Mouse (Mus musculus) intestine, embryonic 16.5 days (tissue): Measurements from ENCODE around the gene Tmem54. TPM values are rescaled to one million over a fixed set of nuclear protein-coding genes. Genes with fewer than 3 reads are reported as not detected.

Experiments used
- ATAC-seq: fragments of 200-750 bp; cut with Nextera tagmentation; 2 replicates; pipeline ENCODE4 v1.8.0; 2017; ENCODE audit warnings: moderate TSS enrichment, moderate library complexity
- H3K27ac ChIP-seq: fragments of 300-500 bp; sonication (generic); 2 replicates; pipeline ENCODE4 v1.5.1; 2014; ENCODE audit warnings: mild to moderate bottlenecking, low read length
- H3K27me3 ChIP-seq: fragments of 300-500 bp; sonication (generic); replicated peaks from 2 replicates; pipeline ENCODE4 v1.6.1; 2014; ENCODE audit warnings: low read length, control low read depth, mixed read lengths; ENCODE audit not compliant: control insufficient read depth, insufficient read depth
- H3K36me3 ChIP-seq: fragments of 300-500 bp; sonication (generic); 2 replicates; pipeline ENCODE4 v1.6.1; 2014; ENCODE audit warnings: low read length, control low read depth; ENCODE audit not compliant: control insufficient read depth, insufficient read depth
- H3K4me1 ChIP-seq: fragments of 300-500 bp; sonication (generic); 2 replicates; pipeline ENCODE4 v1.6.1; 2014; ENCODE audit warnings: low read length, control low read depth, mixed read lengths; ENCODE audit not compliant: control insufficient read depth, insufficient read depth
- H3K4me2 ChIP-seq: fragments of 300-500 bp; sonication (generic); 2 replicates; pipeline ENCODE4 v1.6.1; 2014; ENCODE audit warnings: low read depth, low read length, control low read depth
- H3K4me3 ChIP-seq: fragments of 300-500 bp; sonication (generic); 2 replicates; pipeline ENCODE4 v1.5.1; 2014; ENCODE audit warnings: mild to moderate bottlenecking, low read length
- H3K9ac ChIP-seq: fragments of 300-500 bp; sonication (generic); 2 replicates; pipeline ENCODE4 v1.6.1; 2014; ENCODE audit warnings: low read depth, low read length
- H3K9me3 ChIP-seq: fragments of 300-500 bp; sonication (generic); 2 replicates; pipeline ENCODE4 v1.6.1; 2016; ENCODE audit warnings: low read length, control low read depth; ENCODE audit not compliant: control insufficient read depth
- WGBS: fragments of 180-500 bp; shearing (Covaris S2); extraction: QIAGEN DNeasy Blood & Tissue Kit; methylation state at CpG from one replicate; pipeline ENCODE4 v1.1.7; 2014; 5-methylcytosine and 5-hydroxymethylcytosine counted together
- polyA plus RNA-seq: library from polyadenylated mRNA; unstranded; fragments of >200 nt; fragmentation: Nextera tagmentation; extraction: Ambion mirVana; gene quantifications from 2 replicates; pipeline ENCODE4 v1.2.1, GENCODE M21; 2015

Tmem54 gene
- polyA plus RNA-seq, 1 experiment from 2014 or later = 159 TPM

DNA sequence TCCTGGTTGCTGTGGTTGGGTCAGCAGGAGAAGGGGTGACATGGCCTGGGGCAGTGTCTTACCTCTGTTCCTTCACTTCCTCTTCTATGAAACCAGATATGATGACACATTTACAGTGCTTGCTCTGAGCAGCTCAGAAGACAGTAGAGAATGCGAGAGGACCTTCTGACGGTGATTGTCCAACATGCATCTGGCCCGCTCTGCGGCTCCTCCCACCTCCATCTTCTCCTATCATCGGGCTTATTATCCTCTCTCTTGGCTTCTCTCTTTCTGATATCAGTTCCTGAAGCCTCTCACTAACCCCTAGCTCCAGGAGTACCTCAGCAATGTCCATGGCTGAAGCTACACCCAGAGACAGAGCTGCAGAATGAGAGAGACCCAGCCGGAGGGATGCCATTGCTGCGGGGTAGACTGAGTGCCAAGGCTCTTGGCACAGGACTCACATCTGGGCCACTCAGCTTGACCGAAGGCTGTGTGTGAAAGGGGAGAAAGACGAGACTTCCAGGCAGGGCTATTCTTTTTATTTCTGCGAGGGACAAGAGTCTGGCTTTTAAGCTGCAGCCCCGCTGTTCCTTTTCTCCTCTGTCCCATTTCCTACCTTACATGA is 37.2 kb downstream of the Tmem54 start:
- Histone ChIP-seq H3K27ac (no peak overlapping the region), H3K4me1 (peaks cover 7% of the 10 kb centered on the region), H3K4me3 (no peak overlapping the region), H3K36me3 (no peaks in the 10 kb centered on the region), H3K27me3 (peaks cover 4% of the 10 kb centered on the region; the same call in 1 of the 2 replicates), H3K9ac (no peak overlapping the region), H3K9me3 (no peaks in the 10 kb centered on the region), H3K4me2 (no peak overlapping the region)
- 88% methylated on average over 11 of the region's 11 CpGs for WGBS
- no peak for ATAC-seq

DNA sequence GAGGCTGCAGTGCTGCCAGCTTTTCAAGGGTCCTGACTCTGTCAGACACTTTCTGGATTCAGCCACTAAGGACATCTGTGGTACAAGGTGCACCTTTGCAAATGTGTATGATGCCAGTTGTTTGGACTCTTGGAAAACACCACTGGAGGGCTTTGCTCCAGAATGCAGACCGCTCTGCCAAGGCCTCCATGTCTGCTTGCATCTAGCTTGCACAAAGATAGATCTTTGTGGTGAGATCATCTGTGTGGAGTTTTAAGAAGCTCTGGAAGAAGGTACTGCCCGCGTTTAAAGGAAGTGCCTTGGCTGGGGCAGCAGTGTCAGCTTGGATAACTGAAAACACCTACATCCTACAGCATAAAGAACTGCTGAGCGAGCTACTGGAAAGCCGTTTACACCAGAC is 38.2 kb downstream of the Tmem54 start:
- Histone ChIP-seq H3K4me3 (no peak overlapping the region), H3K4me1 (peaks cover 7% of the 10 kb centered on the region), H3K27me3 (peaks cover 2% of the 10 kb centered on the region; the same call in 1 of the 2 replicates), H3K9ac (no peak overlapping the region), H3K36me3 (no peaks in the 10 kb centered on the region), H3K4me2 (no peak overlapping the region), H3K27ac (no peak overlapping the region), H3K9me3 (no peaks in the 10 kb centered on the region)
- 81% methylated on average over 5 of the region's 5 CpGs for WGBS
- no peak for ATAC-seq

DNA sequence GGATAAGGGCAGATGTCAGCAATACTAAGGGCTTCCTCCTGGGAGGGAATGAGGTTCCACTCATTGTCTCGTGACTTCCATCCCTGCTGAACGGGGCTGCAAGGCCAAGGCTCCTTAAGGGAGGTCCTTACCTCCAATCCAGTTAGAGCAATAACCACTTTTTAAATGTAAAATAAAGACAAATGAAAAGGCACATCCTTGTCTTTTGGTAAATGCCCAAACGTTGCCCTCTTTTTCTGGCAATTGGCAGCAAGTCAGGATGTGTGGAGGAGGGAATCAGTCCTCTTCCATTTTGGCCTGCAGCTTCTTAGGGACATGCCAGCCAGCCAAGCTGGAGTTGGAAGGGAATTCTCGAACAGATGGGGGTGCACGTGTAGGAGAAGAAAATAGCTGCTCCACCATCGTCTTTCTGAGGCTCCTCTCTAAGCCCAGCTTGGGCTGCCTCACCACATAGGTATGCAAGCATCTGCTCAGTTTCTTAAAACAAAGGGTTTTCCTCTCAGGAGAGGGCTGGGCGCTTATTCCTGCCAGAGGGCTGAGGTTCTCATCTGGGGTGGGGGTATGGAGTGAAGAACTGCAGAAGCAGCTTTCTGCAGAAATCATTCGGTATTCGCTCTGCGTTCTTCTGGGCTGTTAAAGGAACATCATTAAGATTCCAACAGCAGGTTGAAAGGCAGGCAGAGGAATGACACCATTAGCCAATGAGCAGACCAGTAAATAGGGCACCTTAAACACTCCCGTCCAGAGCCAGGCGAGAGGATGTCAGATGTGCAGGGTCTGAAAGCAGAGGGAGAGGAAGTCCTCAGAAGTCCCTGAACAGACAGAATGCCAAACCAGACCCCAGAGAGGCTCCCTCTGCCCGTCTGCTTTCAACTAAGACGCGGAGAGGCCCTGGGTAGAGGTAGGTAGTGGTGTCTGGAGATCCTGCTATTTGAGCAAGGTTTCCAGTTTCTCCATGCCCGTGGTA is 39.3 kb downstream of the Tmem54 start:
- Histone ChIP-seq H3K36me3 (no peaks in the 10 kb centered on the region), H3K27me3 (no peaks in the 10 kb centered on the region), H3K4me1 (peaks cover 7% of the 10 kb centered on the region), H3K4me3 (no peak overlapping the region), H3K9me3 (no peaks in the 10 kb centered on the region), H3K4me2 (no peak overlapping the region), H3K27ac (peak overlapping the region; percentile 43), H3K9ac (no peak overlapping the region)
- WGBS = 53% methylated on average over 16 of the region's 16 CpGs
- ATAC-seq = peak; percentile 49; the same call in 1 of the 2 replicates

DNA sequence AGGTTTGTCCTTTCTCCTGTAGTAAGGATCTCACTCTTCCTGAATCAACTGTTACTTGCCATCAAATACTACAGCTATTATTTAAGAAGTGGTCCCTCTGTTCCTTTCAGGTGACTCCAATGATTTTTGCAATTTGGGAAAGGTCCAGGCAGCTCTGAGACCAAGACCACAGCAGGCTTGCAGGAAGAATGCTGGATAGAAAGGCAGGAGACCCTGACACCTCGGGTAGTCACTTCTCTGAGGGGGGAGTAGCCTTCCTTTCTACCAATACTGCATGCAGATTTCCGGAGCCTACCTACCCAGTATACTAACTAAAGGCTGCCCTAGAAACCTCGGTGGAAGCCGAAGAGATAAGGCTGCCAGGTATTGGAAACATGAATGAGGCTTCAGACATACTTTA is 40.1 kb downstream of the Tmem54 start:
- H3K4me1 ChIP-seq = peaks cover 7% of the 10 kb centered on the region
- no peaks in the 10 kb centered on the region for H3K27me3 ChIP-seq
- H3K36me3 ChIP-seq = no peaks in the 10 kb centered on the region
- 39% methylated on average over 4 of the region's 4 CpGs for WGBS
- no peak overlapping the region for H3K4me3 ChIP-seq
- no peak overlapping the region for H3K9ac ChIP-seq
- no peak for ATAC-seq
- no peaks in the 10 kb centered on the region for H3K9me3 ChIP-seq
- H3K4me2 ChIP-seq = no peak overlapping the region
- peak overlapping the region; percentile 42; the same call in 1 of the 2 replicates for H3K27ac ChIP-seq

DNA sequence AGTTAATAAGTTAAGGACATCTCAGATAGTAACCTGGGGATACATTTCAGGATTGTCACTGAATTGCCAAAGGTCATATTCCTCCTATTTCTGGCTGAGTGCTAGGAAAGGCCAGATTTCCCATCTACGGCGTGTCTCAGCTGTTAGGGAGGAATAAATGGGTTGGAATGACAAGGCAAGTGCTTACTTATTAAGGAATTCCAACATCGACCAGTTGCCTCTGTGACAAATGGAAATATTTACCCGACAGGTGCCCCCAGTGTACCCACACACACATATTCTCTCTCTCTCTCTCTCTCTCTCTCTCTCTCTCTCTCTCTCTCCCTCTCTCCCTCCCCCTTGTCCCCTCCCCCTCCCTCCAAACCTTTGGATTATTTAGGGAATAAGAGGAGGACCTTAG is 40.6 kb downstream of the Tmem54 start:
- Histone ChIP-seq H3K9ac (no peak overlapping the region), H3K36me3 (no peaks in the 10 kb centered on the region), H3K27ac (no peak overlapping the region), H3K4me2 (no peak overlapping the region), H3K9me3 (no peaks in the 10 kb centered on the region), H3K4me3 (no peak overlapping the region), H3K4me1 (peaks cover 7% of the 10 kb centered on the region), H3K27me3 (no peaks in the 10 kb centered on the region)
- no peak for ATAC-seq
- 51% methylated on average over 4 of the region's 4 CpGs for WGBS

DNA sequence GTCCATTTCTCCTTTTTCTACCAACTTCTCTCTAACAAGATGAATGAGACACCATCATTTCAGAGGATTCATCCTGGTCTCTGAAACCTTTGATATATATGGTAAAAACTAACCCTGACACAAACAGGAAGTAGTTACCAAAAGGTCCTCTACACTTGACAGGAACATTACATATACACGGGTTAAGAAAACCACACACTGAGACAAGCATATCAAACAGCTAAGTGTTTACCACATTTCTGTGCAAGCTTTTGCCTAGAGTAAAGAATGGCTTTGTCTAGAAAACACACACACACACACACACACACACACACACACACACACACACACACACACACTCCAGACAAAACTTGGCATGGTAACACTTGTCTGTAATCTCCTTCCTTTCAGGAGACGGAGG is 41.0 kb downstream of the Tmem54 start:
- no peak overlapping the region for H3K4me3 ChIP-seq
- H3K27me3 ChIP-seq = no peaks in the 10 kb centered on the region
- H3K4me2 ChIP-seq = no peak overlapping the region
- no peak for ATAC-seq
- no peaks in the 10 kb centered on the region for H3K9me3 ChIP-seq
- H3K27ac ChIP-seq = no peak overlapping the region
- H3K9ac ChIP-seq = no peak overlapping the region
- 54% methylated on average over 2 of the region's 2 CpGs for WGBS
- 0 out of 2 replicates have a peak, but pooled peaks cover under 1% of the 10 kb centered on the region for H3K36me3 ChIP-seq
- peaks cover 7% of the 10 kb centered on the region for H3K4me1 ChIP-seq

DNA sequence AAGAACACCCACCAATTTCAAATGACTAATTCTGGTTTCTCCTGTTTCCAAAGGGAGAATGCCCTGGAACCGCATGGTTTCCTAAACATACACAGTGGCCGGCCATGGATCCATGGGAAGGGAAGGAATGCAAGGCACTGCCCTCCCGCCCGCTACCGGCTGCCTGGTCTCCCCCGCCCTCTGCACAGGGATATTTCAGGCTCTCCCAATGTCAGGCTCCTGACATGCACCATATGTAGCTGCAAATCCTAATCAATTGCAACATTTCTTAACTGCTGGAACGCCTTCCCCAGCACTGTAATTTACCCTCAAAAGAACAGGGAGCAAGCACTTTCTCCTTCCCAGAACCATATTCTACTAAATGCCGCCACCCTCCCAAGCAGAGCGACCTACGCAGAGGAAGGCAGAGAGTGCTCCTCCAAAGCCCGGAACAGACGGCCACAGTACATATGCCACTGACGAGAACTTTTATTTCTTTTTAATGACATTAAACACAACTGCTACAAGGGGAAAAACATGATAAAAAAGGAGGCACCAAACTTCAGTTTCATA is 42.3 kb downstream of the Tmem54 start:
- H3K36me3 ChIP-seq = 0 out of 2 replicates have a peak, but pooled peaks cover 3% of the 10 kb centered on the region
- no peaks in the 10 kb centered on the region for H3K9me3 ChIP-seq
- H3K9ac ChIP-seq = no peak overlapping the region
- 77% methylated on average over 13 of the region's 13 CpGs for WGBS
- no peaks in the 10 kb centered on the region for H3K27me3 ChIP-seq
- H3K27ac ChIP-seq = no peak overlapping the region
- ATAC-seq = no peak
- no peak overlapping the region for H3K4me2 ChIP-seq
- H3K4me3 ChIP-seq = no peak overlapping the region
- H3K4me1 ChIP-seq = peaks cover 6% of the 10 kb centered on the region; the same call in 1 of the 2 replicates

DNA sequence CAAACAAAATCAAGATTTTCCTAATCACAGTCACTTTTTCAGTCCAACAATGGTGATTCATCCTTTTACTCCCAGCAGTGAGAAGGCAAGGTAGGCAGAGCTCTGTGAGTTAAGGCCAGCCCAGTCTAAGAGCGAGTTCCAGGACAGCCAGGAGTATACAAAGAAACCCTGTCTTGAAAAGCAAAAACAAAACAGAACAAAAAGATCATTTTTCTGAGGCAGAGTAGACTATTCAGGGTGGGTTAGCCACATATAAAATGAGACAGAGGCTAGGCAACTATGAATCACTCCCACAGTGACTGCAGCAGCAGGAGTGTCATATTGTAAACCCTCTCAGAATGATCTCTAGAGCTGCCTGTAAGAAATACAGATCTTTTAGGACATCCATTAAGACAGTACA is 44.0 kb downstream of the Tmem54 start:
- 74% methylated on average over 1 of the region's 1 CpGs for WGBS
- H3K4me1 ChIP-seq = peaks cover 6% of the 10 kb centered on the region; the same call in 1 of the 2 replicates
- no peak overlapping the region for H3K4me3 ChIP-seq
- ATAC-seq = no peak
- H3K9ac ChIP-seq = no peak overlapping the region
- H3K27me3 ChIP-seq = no peaks in the 10 kb centered on the region
- H3K36me3 ChIP-seq = 0 out of 2 replicates have a peak, but pooled peaks cover 3% of the 10 kb centered on the region
- H3K4me2 ChIP-seq = no peak overlapping the region
- no peak overlapping the region for H3K27ac ChIP-seq
- H3K9me3 ChIP-seq = no peaks in the 10 kb centered on the region

DNA sequence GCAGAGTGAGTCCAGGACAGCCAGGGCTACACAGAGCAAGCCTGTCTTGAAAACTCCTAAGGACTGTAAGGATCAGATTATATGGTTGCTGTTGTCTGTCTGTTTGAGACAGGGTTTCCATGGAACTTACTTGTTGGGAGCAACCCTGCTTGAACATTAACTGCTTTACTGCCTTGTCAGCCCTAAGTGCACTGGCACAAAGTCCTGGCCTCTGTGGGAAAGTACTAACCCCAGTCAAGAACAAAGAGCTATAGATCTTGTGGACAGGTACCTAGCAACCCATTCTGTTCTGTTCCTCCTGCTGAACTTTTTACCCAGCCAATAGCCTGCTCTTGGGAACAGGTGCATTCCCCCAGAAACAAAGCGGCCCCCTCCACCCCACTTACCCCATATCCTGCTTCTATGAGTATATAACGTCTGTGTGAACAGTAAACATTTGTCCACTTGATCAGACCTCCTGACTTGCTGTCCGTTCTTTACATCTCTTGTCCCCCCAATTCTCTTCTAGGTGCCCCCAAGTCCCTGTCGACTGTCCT is 46.0 kb downstream of the Tmem54 start:
- peaks cover 6% of the 10 kb centered on the region; the same call in 1 of the 2 replicates for H3K4me1 ChIP-seq
- WGBS = 61% methylated on average over 4 of the region's 4 CpGs
- no peak overlapping the region for H3K4me3 ChIP-seq
- no peaks in the 10 kb centered on the region for H3K9me3 ChIP-seq
- H3K4me2 ChIP-seq = no peak overlapping the region
- 0 out of 2 replicates have a peak, but pooled peaks cover 3% of the 10 kb centered on the region for H3K36me3 ChIP-seq
- ATAC-seq = peak; percentile 95
- peak overlapping the region; percentile 87 for H3K27ac ChIP-seq
- H3K9ac ChIP-seq = no peak overlapping the region
- no peaks in the 10 kb centered on the region for H3K27me3 ChIP-seq
